Mouse (Mus musculus): ENCODE results near the gene Fbxl14.

DNA sequence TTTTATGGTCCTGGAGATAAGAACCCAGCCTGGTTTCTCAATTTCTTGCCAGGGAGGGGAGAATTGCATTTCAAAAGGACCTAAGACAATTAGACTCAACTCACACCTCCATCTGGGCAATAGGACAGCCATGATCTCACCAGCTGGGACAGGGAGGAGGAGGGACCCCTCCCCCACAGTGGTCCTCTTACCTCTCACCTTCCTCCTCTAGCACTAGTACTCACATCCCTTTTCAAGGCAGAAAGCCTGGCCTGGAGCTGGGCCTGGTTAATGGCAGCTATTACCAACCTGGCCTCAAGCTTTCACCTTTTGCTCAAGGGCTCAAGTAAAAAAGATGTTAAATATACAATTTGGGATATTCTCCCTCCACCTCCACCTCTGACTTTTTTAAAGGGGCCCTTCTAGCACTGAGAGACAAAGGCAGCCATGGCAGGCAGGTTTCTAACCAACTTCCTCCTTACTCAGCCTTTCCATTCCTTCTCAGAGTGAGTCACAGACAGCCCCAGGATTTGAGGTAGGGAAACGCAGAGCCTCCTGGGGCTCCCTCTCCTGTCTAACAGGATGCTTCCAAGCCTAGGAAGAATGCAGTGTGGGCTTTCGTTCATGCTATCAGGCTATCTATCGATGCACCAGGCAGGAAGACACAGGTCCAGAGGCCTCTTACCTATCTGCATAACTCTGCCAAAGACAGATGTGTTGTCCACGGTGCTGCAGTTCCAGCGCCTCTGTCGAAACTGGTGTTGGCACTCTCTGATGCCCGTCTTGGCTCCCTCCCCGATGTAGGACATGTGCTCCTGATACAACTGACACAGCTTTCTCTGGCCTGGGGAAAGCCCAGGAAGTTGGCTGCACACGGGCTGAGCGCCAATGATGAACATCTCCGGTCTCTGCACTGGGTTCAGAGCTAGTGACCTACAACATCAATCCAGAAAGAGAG, 33.5 kb upstream of the Fbxl14 start:
- TF ChIP-seq POLR2A (IDR thresholded peaks at IDR 0.05; ENCODE audit: low read depth, low read length): no peak
- TF ChIP-seq CTCF (IDR thresholded peaks at IDR 0.05; ENCODE audit: borderline replicate concordance, insufficient read depth, low read length): no peak
